Mouse (Mus musculus) heart, adult 2 months (tissue): ENCODE data around the gene Ndufs8. TPM values are rescaled to one million over a fixed set of nuclear protein-coding genes. Genes with fewer than 3 reads are reported as not detected.

Experiments
- DNase-seq, 2 experiments: peaks; one replicate each; pipeline ENCODE4 v3.0.0; 2021
- H3K27ac ChIP-seq: fragments of 200-600 bp; 2 replicates; pipeline ENCODE4 v1.8.1; 2022
- H3K27me3 ChIP-seq: fragments of 200-500 bp; 2 replicates; pipeline ENCODE4 v1.6.1; 2012; ENCODE audit warnings: mild to moderate bottlenecking, low read length, inconsistent platforms, mixed read lengths; ENCODE audit not compliant: control insufficient read depth, insufficient read depth
- H3K36me3 ChIP-seq: fragments of 200-500 bp; 2 replicates; pipeline ENCODE4 v1.6.1; 2012; ENCODE audit warnings: low read length, inconsistent platforms; ENCODE audit not compliant: control insufficient read depth, insufficient read depth
- H3K4me1 ChIP-seq: fragments of 200-500 bp; 2 replicates; pipeline ENCODE4 v1.6.1; 2011; ENCODE audit warnings: low read length; ENCODE audit not compliant: control insufficient read depth, insufficient read depth
- H3K4me3 ChIP-seq: fragments of 200-600 bp; 2 replicates; pipeline ENCODE4 v1.8.1; 2022
- H3K79me2 ChIP-seq: fragments of 200-500 bp; replicated peaks from 2 replicates; pipeline ENCODE4 v1.6.1; 2012; ENCODE audit warnings: mild to moderate bottlenecking, inconsistent platforms, low read length, moderate library complexity, mixed read lengths; ENCODE audit not compliant: control insufficient read depth, insufficient read depth
- H3K9ac ChIP-seq: fragments of 200-500 bp; 2 replicates; pipeline ENCODE4 v1.6.1; 2012; ENCODE audit warnings: low read depth, mild to moderate bottlenecking, control low read depth, inconsistent platforms, low read length, mixed read lengths
- CTCF ChIP-seq: fragments of 200-600 bp; IDR thresholded peaks from 2 replicates; pipeline ENCODE4 v1.8.1; 2022; ENCODE audit warnings: antibody characterized with exemption, mild to moderate bottlenecking, moderate library complexity
- EP300 ChIP-seq: fragments of 200-500 bp; IDR thresholded peaks from 2 replicates; pipeline ENCODE4 v1.6.1; 2011; ENCODE audit warnings: low read depth, low read length, control low read depth; ENCODE audit not compliant: insufficient read depth
- POLR2A ChIP-seq: fragments of 200-500 bp; IDR thresholded peaks from 2 replicates; pipeline ENCODE4 v1.6.1; 2011; ENCODE audit warnings: mild to moderate bottlenecking, low read depth, low read length, control low read depth; ENCODE audit not compliant: insufficient read depth
- WGBS: fragments of 180-500 bp; shearing (Covaris S2); methylation state at CpG from one replicate; pipeline ENCODE4 v1.1.7; 2018; 5-methylcytosine and 5-hydroxymethylcytosine counted together
- intact Hi-C: fragments of 180-260 bp; cut with DNase I; formaldehyde crosslinking; loops from one replicate; pipeline ENCODE4 v1.15.1; 2025
- polyA plus RNA-seq: library from polyadenylated mRNA; depleted of rRNA; stranded (reverse); fragments of >200 nt; gene quantifications from 2 replicates; pipeline ENCODE4 v1.2.3, GENCODE M21; 2012
- total RNA-seq, 2 experiments: library from RNA; stranded (reverse); gene quantifications; 2 replicates each; pipeline ENCODE4 v1.2.3; 2021

The Ndufs8 gene
- total and polyA plus RNA-seq, 3 experiments: 438 to 761 (median 511) TPM

DNA sequence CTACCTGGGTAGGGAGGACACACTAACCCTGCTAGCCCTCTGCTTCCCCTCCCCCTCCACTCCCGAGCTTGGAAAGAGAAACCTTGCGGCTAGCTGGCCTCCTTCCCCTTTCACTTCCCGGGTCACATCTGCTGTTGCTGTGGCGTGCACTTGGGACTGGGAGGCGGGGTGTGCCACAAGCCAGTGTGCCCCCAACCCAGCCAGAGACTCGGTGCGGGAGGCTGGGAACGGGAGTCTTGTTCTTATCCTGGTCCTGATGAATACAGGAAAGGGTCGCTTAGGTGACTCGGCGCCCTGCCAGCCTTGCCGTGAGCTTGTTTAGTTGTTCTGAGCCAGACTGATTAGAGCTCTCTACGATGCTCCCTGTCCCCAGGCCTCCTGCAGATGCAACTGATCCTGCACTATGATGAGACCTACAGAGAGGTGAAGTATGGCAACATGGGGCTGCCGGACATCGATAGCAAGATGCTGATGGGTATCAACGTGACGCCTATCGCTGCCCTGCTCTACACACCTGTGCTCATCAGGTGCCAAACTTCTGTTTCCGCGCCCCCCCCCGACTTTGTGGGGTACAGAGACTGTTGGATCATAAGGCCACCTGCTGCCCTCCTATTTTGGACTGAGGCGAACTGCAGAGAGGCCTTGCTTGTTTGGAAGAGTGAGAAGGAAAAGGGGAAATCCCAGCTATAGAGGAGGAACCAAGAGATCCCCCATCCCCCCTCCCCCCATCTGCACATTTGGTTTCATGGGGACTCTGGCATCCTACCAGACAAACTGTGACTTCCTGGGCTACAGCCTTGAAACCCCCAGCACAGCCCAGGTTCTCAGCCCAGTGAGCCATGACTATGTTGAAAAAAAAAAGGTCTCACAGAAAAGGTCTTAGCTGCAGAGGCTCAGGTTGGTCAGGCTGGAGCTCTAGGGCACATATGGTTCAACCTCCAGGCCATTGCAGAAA is 23.6 kb upstream of the Ndufs8 start:
- 11% methylated on average over 22 of the region's 22 CpGs for WGBS
- no peaks in the 10 kb centered on the region for H3K27me3 ChIP-seq
- H3K9ac ChIP-seq: peak overlapping the region; percentile 69
- intact Hi-C loops: no loop called here
- peak overlapping the region; percentile 76 for H3K27ac ChIP-seq
- H3K4me1 ChIP-seq: peaks cover 6% of the 10 kb centered on the region
- DNase-seq: peak; percentile 77 to 85
- H3K79me2 ChIP-seq: no peaks in the 10 kb centered on the region
- no peaks in the 10 kb centered on the region for H3K36me3 ChIP-seq
- H3K4me3 ChIP-seq: peak overlapping the region; percentile 70
- TF ChIP-seq CTCF (no peak), EP300 (peak; percentile 76; the same call in 1 of the 2 replicates), POLR2A (peak; percentile 55)

DNA sequence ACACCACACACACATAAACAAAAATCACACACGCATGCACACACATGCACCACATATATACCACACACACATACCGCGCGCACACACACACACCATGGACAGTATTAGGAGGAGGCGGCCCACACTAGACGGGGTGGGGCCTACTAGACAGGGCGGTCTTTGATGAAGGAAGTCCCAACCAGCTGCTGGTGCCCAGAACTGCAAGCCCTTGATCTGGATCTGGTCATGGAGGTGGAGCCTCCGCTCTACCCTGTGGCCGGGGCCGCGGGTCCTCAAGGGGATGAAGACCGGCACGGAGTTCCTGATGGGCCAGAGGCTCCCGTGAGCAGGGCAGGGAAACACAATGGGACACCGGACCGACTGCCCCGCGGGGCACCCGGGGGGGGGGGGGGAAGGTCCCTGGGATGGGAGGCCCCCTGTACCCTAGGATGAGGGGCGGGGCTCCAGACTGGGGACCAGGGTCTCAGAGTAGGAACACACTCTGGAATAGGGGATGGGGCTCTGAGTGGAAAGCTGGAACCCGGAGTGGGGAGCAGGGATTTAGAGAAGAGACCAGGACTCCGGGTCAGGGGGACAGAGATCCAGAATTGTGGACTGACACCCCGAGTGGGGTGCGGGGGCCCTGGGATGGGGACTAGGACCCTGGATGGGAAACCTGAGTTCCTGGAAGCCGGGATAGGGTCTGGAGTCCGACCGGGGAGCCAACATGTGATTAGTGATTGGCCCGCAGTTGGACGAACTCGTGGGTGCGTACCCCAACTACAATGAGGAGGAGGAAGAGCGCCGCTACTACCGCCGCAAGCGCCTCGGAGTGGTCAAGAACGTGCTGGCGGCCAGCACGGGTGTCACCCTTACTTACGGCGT is 22.7 kb upstream of the Ndufs8 start, which contains the start of gene Unc93b1:
Unc93b1 (plus strand) TSS at position 155 of the 864 bp plus-strand sequence.
- H3K4me3 ChIP-seq: peak within 1 kb of the TSS; percentile 70

DNA sequence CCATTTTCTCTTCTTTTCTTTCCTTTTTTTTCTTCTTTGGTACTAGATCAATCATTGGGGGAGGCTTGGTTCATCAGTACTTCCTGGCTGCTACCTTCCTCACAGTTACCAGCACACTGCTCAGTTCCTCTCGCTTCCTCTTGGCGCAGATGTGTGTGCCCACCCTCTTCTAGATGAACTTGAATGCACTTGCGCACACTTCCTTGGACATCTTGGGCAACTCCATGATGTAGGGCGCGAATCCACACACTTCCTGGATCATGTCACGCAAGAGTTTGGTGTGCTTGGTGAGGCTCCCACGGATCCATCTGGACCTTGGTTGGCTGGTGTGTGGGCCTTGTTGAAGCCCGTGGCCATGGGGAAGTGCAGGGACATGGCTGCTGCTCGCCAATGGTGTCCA is 19.1 kb upstream of the Ndufs8 start:
- Histone ChIP-seq H3K79me2 (no peaks in the 10 kb centered on the region), H3K4me3 (no peak overlapping the region), H3K27me3 (no peaks in the 10 kb centered on the region), H3K9ac (no peak overlapping the region), H3K27ac (no peak overlapping the region), H3K4me1 (peaks cover 20% of the 10 kb centered on the region), H3K36me3 (no peaks in the 10 kb centered on the region)
- intact Hi-C loops: loop anchor here (5.0 kb wide), 1 partner anchor 79 kb away; the partner anchor contains the start of gene Chka
- DNase-seq: peak in 1 of 2 experiments; percentile 60
- 90% methylated on average over 9 of the region's 9 CpGs for WGBS
- TF ChIP-seq EP300 (0 out of 2 replicates have a peak, but pooled peaks have one; percentile 19), POLR2A (no peak)

More for the DNA sequence above, 22.7 kb upstream of the Ndufs8 start, which contains the start of gene Unc93b1:
- Histone ChIP-seq H3K27me3 (no peaks in the 10 kb centered on the region), H3K27ac (peak within 1 kb of the TSS; percentile 76), H3K36me3 (no peaks in the 10 kb centered on the region), H3K9ac (peak within 1 kb of the TSS; percentile 69), H3K4me1 (peaks cover 7% of the 10 kb centered on the region), H3K79me2 (no peaks in the 10 kb centered on the region)
- 9% methylated on average over 42 of the region's 42 CpGs for WGBS
- intact Hi-C loops: no loop called here
- TF ChIP-seq EP300 (peak; percentile 51; the same call in 1 of the 2 replicates), CTCF (no peak), POLR2A (peak; percentile 76)
- peak; percentile 80 to 85 for DNase-seq

DNA sequence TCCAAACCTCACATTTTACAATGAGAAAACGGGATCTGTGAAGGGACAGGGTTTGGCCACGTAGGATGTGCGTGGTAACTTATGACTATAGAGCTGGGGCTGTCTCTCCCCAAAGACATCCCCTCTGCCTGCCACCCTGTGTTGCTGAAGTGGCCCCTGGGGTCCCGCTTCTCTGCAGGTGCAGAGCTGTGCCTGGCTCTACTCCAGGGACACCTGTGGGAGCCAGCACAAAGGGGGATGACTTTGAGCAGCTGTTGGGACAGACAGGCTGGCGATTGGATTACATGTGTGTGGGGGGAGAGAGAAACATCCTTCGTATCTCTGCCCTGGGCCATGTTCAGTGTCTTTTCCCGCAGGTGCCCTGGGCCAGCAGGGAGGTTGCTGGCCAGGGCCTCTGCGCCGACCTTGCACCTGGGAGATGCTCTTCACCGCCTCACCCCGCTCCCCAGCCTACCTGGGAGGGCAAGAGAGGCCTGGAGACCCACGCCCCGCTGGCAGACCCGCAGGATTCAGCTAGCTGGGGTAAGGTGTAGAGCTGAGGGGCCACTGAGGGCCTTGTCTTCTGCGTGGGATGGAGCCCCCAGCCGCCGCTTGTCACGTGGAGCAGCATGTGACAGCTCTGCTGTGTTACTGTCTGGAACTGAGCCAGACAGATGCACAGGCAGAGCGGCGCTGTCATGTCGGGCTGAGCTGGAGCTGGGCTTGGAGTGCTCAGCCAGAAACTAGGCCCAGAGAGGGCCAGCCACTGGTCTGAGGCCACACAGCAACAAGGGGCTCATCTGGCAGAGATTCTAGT is 17.9 kb upstream of the Ndufs8 start:
- DNase-seq: peak; percentile 26 to 39
- Histone ChIP-seq H3K36me3 (no peaks in the 10 kb centered on the region), H3K27ac (peak overlapping the region; percentile 84), H3K9ac (peak overlapping the region; percentile 22; the same call in 1 of the 2 replicates), H3K79me2 (no peaks in the 10 kb centered on the region), H3K4me3 (no peak overlapping the region), H3K4me1 (peaks cover 20% of the 10 kb centered on the region), H3K27me3 (no peaks in the 10 kb centered on the region)
- intact Hi-C loops: loop anchor here (5.0 kb wide), 1 partner anchor 78 kb away; the partner anchor contains the start of gene Chka
- WGBS: 51% methylated on average over 21 of the region's 21 CpGs
- no peak for TF ChIP-seq POLR2A
- no peak for TF ChIP-seq EP300
- no peak for TF ChIP-seq CTCF

DNA sequence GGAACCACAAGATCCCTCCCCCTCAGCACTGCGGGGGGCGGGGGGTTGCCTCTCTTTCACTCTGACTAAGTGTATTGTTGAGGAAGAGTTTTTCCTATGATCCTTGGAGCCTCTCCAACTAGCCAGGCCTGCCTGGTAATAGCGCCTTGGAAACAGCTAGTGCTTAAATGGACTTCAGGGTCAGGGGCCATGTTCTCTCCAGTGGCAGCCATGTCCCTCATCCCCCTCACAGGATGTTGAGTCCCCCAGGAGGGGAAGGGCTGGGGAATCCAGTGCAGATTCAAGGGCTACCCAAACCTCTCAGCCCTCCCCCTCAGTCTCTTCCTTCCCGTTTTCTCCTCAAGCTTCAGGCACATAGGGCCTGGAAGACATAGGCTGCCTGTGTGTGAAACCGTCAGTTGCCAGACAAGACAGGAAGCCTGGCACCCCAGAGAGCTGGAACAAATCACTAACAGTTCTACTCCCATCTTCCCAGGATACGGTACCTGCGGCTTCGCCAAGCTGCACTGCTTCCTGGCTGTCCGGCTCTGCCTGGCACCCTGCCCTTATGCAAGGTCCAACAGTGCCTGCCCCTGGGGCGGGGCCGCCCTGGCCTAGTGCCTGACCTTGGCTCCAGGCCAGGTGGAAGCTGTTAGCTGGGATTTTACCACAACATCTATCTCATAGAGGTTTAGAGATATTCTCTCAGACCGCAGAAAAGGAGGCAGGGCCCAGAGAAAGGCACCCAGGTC is 16.8 kb upstream of the Ndufs8 start, which contains the start of gene Aldh3b1:
Aldh3b1 (minus strand) TSS at position 598 of the 731 bp plus-strand sequence.
- Histone ChIP-seq H3K4me3 (peak within 1 kb of the TSS; percentile 5; the same call in 1 of the 2 replicates), H3K4me1 (peaks cover 19% of the 10 kb centered on the region), H3K27me3 (no peaks in the 10 kb centered on the region), H3K36me3 (no peaks in the 10 kb centered on the region), H3K27ac (peak within 1 kb of the TSS; percentile 84), H3K9ac (peak within 1 kb of the TSS; percentile 22; the same call in 1 of the 2 replicates), H3K79me2 (no peaks in the 10 kb centered on the region)
- peak; percentile 93 to 94 for DNase-seq
- WGBS: 7% methylated on average over 12 of the region's 12 CpGs
- TF ChIP-seq POLR2A: peak; percentile 32; the same call in 1 of the 2 replicates
- no peak for TF ChIP-seq EP300
- TF ChIP-seq CTCF: no peak
- intact Hi-C loops: no loop called here
